12 mouse cellular contexts compared by ENCODE assay signal in the genomic region with DNA sequence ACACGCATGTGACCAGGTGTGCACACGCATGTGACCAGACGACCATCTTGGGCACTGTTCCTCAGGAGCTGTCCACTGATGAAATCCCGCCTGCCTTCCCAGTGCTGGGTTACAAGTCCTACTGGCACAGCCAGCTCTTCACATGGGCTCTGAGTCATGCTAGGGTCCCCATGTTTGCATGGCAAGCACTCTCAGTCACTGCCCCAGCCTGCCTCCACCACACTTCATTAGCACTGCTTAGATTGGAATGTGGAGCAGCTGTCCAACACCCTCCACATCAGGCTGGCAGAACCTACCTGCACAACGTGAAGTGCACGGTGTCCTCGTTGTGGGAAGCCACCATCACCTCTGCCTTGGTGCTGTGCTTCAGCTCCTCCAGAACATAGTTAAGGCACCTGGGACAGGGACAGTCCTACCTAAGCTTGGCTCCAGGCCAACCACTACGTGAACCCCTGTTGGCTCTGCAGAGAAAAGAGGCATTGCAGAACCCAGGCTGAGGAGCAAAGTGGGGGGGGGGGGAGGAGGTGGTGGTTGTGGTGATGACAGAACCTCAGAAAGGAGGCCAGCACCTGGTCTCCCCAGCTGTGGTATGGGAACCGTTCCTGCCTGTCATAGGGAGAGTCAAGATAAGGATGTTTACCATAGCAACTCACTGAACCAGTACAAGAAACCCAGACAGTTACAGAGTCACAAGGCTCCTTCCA. TPM values are rescaled to one million over a fixed set of nuclear protein-coding genes. Genes with fewer than 3 reads are reported as not detected.
DNase-seq lines count a peak whose midpoint lies in the region; ATAC-seq and TF ChIP-seq lines count a peak whose summit lies in the region.
"Had no signal": no experiment of that assay in that cellular context is flagged by ENCODE, and none has a peak within 500 bp of the region (broad histone marks: within the 10 kb centered on the region; RNA-seq: fewer than 3 reads in every experiment).

No protein-coding gene starts in this region.

- H3K4me3 ChIP-seq in lung, embryonic 15.5 days: no peak overlapping the region
- H3K4me3 ChIP-seq in G1E (ENCODE audit: low read depth, low read length): no peak overlapping the region
- H3K4me3 ChIP-seq in thymus, adult 2 months (ENCODE audit: control insufficient read depth, insufficient read depth, low read length): peak overlapping the region; percentile 28
- H3K4me3 ChIP-seq in liver, embryonic 12.5 days: no peak overlapping the region
- H3K4me3 ChIP-seq: heart, embryonic 10.5 days had no signal

- H3K9ac ChIP-seq in lung, embryonic 15.5 days: no peak overlapping the region
- no peak overlapping the region for H3K9ac ChIP-seq in liver, embryonic 12.5 days

- H3K4me1 ChIP-seq in lung, embryonic 15.5 days: peaks cover 7% of the 10 kb centered on the region; the same call in 1 of the 2 replicates
- peaks cover 26% of the 10 kb centered on the region for H3K4me1 ChIP-seq in G1E (ENCODE audit: insufficient read depth, low read depth, low read length)
- H3K4me1 ChIP-seq in thymus, adult 2 months (replicated peaks; ENCODE audit: control insufficient read depth, insufficient read depth, low read length): peaks cover 64% of the 10 kb centered on the region
- no peaks in the 10 kb centered on the region; the same call in 1 of the 2 replicates for H3K4me1 ChIP-seq in liver, embryonic 12.5 days

- no peaks in the 10 kb centered on the region for H3K9me3 ChIP-seq in lung, embryonic 15.5 days
- no peaks in the 10 kb centered on the region for H3K9me3 ChIP-seq in G1E (replicated peaks)
- H3K9me3 ChIP-seq in liver, embryonic 12.5 days (replicated peaks): no peaks in the 10 kb centered on the region
- H3K9me3 ChIP-seq: heart, embryonic 10.5 days had no signal

- H3K36me3 ChIP-seq in lung, embryonic 15.5 days: peaks cover 18% of the 10 kb centered on the region; the same call in 1 of the 2 replicates
- peaks cover 86% of the 10 kb centered on the region for H3K36me3 ChIP-seq in G1E (replicated peaks)
- H3K36me3 ChIP-seq in thymus, adult 2 months (ENCODE audit: control insufficient read depth, insufficient read depth, low read length): peaks cover 4% of the 10 kb centered on the region; the same call in 1 of the 2 replicates
- H3K36me3 ChIP-seq in liver, embryonic 12.5 days: peaks cover 48% of the 10 kb centered on the region

- H3K4me2 ChIP-seq in lung, embryonic 15.5 days: no peak overlapping the region
- H3K4me2 ChIP-seq in liver, embryonic 12.5 days: no peak overlapping the region

- no peak for TF ChIP-seq POLR2A in thymus, adult 2 months (IDR thresholded peaks at IDR 0.05; ENCODE audit: control insufficient read depth, extremely low read depth, insufficient read depth, low read length, poor library complexity)

- H3K27me3 ChIP-seq in lung, embryonic 15.5 days: no peaks in the 10 kb centered on the region
- no peaks in the 10 kb centered on the region for H3K27me3 ChIP-seq in G1E (ENCODE audit: insufficient read depth, low read length)
- no peaks in the 10 kb centered on the region for H3K27me3 ChIP-seq in thymus, adult 2 months (ENCODE audit: control insufficient read depth, insufficient read depth, low read length)
- no peaks in the 10 kb centered on the region for H3K27me3 ChIP-seq in liver, embryonic 12.5 days (replicated peaks)

- WGBS in lung, embryonic 15.5 days: 65% methylated on average over 9 of the region's 9 CpGs
- 41% methylated on average over 9 of the region's 9 CpGs for WGBS in thymus, adult 2 months
- WGBS in liver, embryonic 12.5 days (ENCODE audit: insufficient replicate concordance): 67% methylated on average over 9 of the region's 9 CpGs

- no peak for TF ChIP-seq CTCF in G1E (IDR thresholded peaks at IDR 0.05; ENCODE audit: low read depth, low read length)
- TF ChIP-seq CTCF in thymus, adult 2 months (IDR thresholded peaks at IDR 0.05; ENCODE audit: borderline replicate concordance, control insufficient read depth, extremely low read depth, insufficient read depth, low read length, poor library complexity): peak; percentile 50; the same call in 1 of the 2 replicates

- DNase-seq in lung, postnatal 14 days: no peak
- no peak for DNase-seq in G1E (ENCODE audit: low spot score)
- peak; percentile 81 for DNase-seq in thymus, adult 2 months
- DNase-seq in right cerebral cortex, postnatal 14 days: no peak
- no peak for DNase-seq in cerebellum, postnatal 10 days
- DNase-seq: layer of hippocampus, postnatal 36 days; right cerebral cortex, adult 18-20 months had no signal

- peak overlapping the region; percentile 15; the same call in 1 of the 2 replicates for H3K27ac ChIP-seq in lung, embryonic 15.5 days
- H3K27ac ChIP-seq in thymus, adult 2 months (ENCODE audit: control insufficient read depth, insufficient read depth, low read length): peak overlapping the region; percentile 97
- H3K27ac ChIP-seq in liver, embryonic 12.5 days: no peak overlapping the region
- H3K27ac ChIP-seq: heart, embryonic 10.5 days had no signal

- ATAC-seq in lung, embryonic 15.5 days (ENCODE audit: borderline replicate concordance, extremely low read depth, low FRiP score, low TSS enrichment): no peak
- peak; percentile 15; the same call in 1 of the 2 replicates for ATAC-seq in G1E (ENCODE audit: extremely low read depth, insufficient number of reproducible peaks, low FRiP score, poor library complexity, severe bottlenecking)
- ATAC-seq in inflammation-experienced regulatory T-cells, adult 6 months: peak; percentile 34
- ATAC-seq in liver, embryonic 12.5 days: no peak; the same call in 1 of the 2 replicates
- ATAC-seq: forebrain, embryonic 16.5 days had no signal

RNA-seq across cellular contexts. Expression of a gene that starts 16.6 kb away (rescaled TPM):
- polyA plus RNA-seq in lung, embryonic 15.5 days (2015; fragmentation: Nextera tagmentation; extraction: Ambion mirVana): 13.5 and 14.7 TPM in 2 replicates
- 2.0 and 8.1 TPM in 2 replicates for total RNA-seq in G1E (2014; fragmentation: Nextera tagmentation)
- 12.5 and 14.5 TPM in 2 replicates for total RNA-seq in G1E (2017)
- polyA plus RNA-seq in G1E (2012): 14.9 and 17.1 TPM in 2 replicates
- 1 to 10 TPM; 1.1 to 5.3 (median 4.2) TPM for polyA plus RNA-seq in inflammation-experienced regulatory T-cells, adult 6 months (2017; shearing (Covaris generic))
- 74.1 and 84.2 TPM in 2 replicates for polyA plus RNA-seq in thymus, adult 2 months (2012; rRNA removed)
- 8.6 and 10.1 TPM in 2 replicates for polyA plus RNA-seq in liver, embryonic 12.5 days (2016; fragmentation: Nextera tagmentation; extraction: Ambion mirVana)

RNA-seq across cellular contexts. Expression of a gene that starts 20.8 kb away (rescaled TPM):
- 95.5 and 97.9 TPM in 2 replicates for polyA plus RNA-seq in lung, embryonic 15.5 days (2015; fragmentation: Nextera tagmentation; extraction: Ambion mirVana)
- total RNA-seq in G1E (2014; fragmentation: Nextera tagmentation) (18.4 and 22.4 TPM in 2 replicates), G1E (2017) (14.1 and 19.6 TPM in 2 replicates)
- polyA plus RNA-seq in G1E (2012): 20.4 and 23.8 TPM in 2 replicates
- 10 to 100 TPM; 11.5 to 19.1 (median 15.0) TPM for polyA plus RNA-seq in inflammation-experienced regulatory T-cells, adult 6 months (2017; shearing (Covaris generic))
- polyA plus RNA-seq in thymus, adult 2 months (2012; rRNA removed): 110 and 117 TPM in 2 replicates
- polyA plus RNA-seq in liver, embryonic 12.5 days (2016; fragmentation: Nextera tagmentation; extraction: Ambion mirVana): 40.4 and 40.5 TPM in 2 replicates

RNA-seq across cellular contexts. Expression of a gene that starts 54.0 kb away (rescaled TPM):
- 0.74 and 0.90 TPM in 2 replicates for polyA plus RNA-seq in lung, embryonic 15.5 days (2015; fragmentation: Nextera tagmentation; extraction: Ambion mirVana)
- total RNA-seq in G1E (2014; fragmentation: Nextera tagmentation): not detected in 2 replicates
- total RNA-seq in G1E (2017): 0.11 and 0.23 TPM in 2 replicates
- polyA plus RNA-seq in G1E (2012): not detected in 2 replicates
- polyA plus RNA-seq in inflammation-experienced regulatory T-cells, adult 6 months (2017; shearing (Covaris generic)): not detected
- 5.7 and 6.6 TPM in 2 replicates for polyA plus RNA-seq in thymus, adult 2 months (2012; rRNA removed)
- 0.65 and 0.68 TPM in 2 replicates for polyA plus RNA-seq in liver, embryonic 12.5 days (2016; fragmentation: Nextera tagmentation; extraction: Ambion mirVana)

Comparison
In these comparisons a context has a peak if more than half of its experiments do, and no peak if none do; other contexts are left out.
1. ATAC-seq: peak in G1E (single experiment) and inflammation-experienced regulatory T-cells, adult 6 months (single experiment); none in lung, embryonic 15.5 days (single experiment) and liver, embryonic 12.5 days (single experiment).